Mouse (Mus musculus) gonadal fat pad, adult 2 months (tissue): ENCODE data around the gene Mettl17. TPM values are rescaled to one million over a fixed set of nuclear protein-coding genes. Genes with fewer than 3 reads are reported as not detected.
"Not testable (repeated sequence)": the region's sequence is repeated elsewhere in the genome, so short reads cannot be mapped to it uniquely, and the experiment has no call there.

Experiments
- DNase-seq: peaks from one replicate; pipeline ENCODE4 v3.0.0-alpha.2; 2012; ENCODE audit warnings: low read depth
- polyA plus RNA-seq: library from polyadenylated mRNA; depleted of rRNA; stranded (reverse); fragments of >200 nt; gene quantifications from 2 replicates; pipeline ENCODE4 v1.2.3, GENCODE M21; 2012; rRNA removed

Mettl17 gene
- polyA plus RNA-seq = 30.5 and 32.8 TPM in 2 replicates

DNA sequence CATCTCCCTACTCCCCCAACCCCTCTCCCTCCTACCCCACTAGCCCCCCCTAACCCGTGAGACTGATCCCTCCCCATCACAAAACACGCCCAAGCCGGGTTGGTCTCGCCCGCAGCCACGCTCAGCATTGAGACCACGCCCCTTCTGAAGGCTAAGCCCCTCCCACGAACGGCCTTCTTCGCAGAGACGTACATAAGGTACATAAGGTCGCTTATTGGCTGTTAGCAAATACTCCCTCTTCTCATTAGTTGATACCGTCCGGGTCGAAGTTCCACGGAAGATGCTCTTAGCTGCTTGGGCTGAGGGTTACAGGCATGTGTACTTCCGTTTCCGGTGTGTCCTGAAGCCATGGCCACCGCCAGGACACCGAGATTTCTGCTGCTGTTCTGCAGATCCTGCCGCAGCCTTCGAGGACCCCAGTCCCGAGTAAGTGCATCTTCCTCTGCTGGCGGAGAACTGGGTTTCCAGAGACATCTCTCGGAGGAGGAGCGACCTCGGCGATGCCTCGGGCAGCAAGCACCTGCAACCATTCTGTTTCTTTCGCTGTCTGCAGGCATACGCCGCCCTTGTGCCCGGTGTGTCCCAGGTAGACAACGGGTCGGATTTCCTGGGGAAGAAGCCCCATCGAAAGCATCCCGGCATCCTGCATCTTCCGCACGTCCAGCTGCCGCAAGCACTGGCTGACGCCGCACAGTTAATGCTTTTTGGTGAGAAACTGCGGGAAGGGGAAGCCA is at the start of gene Mettl17:
TSS of gene Mettl17 (plus strand) at position 245 of the 734 bp plus-strand sequence.
- peak; percentile 85 for DNase-seq

DNA sequence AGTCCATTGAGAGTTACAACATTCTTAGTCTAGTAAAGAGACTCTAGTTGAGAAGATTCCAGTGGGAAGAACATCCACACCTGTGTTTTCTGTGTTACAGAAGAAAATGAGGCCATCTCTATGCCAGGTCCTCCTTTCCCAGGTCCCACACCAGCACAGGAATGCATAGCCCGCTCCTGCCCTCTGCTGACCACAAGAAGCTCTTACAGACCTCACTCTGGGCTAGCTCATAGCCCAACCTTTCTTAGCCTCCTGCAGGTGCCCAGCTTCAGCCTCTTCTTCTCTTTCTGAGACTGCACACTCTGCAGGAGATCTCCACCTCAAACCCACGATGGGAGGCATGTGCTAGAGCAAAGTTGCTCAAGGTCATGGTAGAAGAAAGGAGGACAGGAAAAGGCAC is 46.2 kb upstream of the Mettl17 start:
- not testable (repeated sequence) for DNase-seq

GRCm38 (mm10) chr14:51842250-51842649 is 42.4 kb upstream of the Mettl17 start:
- DNase-seq = no peak

GRCm38 (mm10) chr14:51842781-51843180 is 41.9 kb upstream of the Mettl17 start:
- no peak for DNase-seq

GRCm38 (mm10) chr14:51843882-51844281 is 40.8 kb upstream of the Mettl17 start:
- DNase-seq = no peak

GRCm38 (mm10) chr14:51846566-51846965 is 38.1 kb upstream of the Mettl17 start:
- DNase-seq = no peak

GRCm38 (mm10) chr14:51851006-51851405 is 33.6 kb upstream of the Mettl17 start:
- not testable (repeated sequence) for DNase-seq

GRCm38 (mm10) chr14:51853399-51853798 is 31.2 kb upstream of the Mettl17 start, which contains the start of gene Ear6:
Ear6 (plus strand) TSS chr14:51853699.
- no peak for DNase-seq

DNA sequence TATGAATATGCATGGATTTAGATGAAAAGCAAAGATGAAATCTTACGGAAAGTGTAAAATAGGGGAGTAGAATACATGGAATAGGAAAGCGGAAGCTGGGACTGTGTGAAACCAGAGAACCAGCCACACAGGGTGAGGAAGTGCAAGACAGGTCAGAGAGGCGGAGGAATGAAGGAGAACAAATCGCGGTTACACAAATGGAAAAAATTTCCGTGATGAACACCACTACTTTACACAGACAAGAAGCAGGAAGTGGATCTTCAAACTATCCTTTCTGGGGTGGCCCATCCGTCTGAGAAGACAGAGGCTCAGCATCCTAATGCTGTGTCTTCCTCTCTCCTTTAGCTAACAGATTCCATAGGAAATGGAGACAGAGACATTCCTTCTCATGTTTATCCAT is 29.4 kb upstream of the Mettl17 start:
- DNase-seq = not testable (repeated sequence)

GRCm38 (mm10) chr14:51863603-51864002 is 21.0 kb upstream of the Mettl17 start:
- DNase-seq = not testable (repeated sequence)

DNA sequence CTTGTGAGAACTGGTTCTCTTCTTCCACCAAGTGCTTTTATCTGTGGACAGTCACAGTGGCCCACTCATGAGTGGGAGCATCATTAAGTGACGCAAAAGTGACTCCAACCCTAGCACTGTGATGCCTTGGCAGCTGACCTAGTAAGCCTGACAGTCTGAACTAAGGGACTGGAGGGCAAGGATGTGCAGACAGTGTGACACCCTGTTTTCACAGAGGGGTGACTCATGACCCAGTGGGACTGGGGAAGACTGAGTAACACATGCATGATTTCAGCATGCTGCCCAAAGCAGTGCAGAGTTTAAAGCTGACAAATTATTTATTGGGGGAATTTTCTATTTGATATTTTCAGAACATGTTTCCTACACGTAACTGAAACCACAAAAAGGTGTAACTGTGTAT is 13.9 kb upstream of the Mettl17 start:
- DNase-seq = no peak

GRCm38 (mm10) chr14:51871741-51872140 is 12.9 kb upstream of the Mettl17 start:
- DNase-seq = no peak

DNA sequence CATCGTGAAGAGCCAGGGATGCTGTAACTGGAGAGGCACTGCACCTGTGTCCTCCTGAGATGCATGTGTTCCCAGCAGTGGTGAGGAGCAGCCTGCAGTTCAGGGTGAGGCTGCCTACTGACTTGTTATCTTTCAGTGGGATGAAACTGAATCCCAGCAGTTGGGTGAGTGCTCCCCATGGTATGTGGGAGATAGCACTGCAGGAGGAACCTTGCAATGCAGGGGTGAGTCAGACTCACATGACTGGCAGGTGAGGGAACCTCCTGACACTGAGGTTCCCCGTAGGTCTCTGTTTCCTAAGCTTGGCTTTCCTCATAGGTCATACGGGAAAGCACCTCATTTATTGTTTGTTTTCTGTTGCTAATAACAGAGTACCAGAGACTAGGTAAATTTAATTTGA is 7.1 kb upstream of the Mettl17 start:
- DNase-seq = no peak

- no peak for DNase-seq
Observed at GRCm38 (mm10) chr14:51883527-51884030, 1.1 kb upstream of the Mettl17 start.

DNA sequence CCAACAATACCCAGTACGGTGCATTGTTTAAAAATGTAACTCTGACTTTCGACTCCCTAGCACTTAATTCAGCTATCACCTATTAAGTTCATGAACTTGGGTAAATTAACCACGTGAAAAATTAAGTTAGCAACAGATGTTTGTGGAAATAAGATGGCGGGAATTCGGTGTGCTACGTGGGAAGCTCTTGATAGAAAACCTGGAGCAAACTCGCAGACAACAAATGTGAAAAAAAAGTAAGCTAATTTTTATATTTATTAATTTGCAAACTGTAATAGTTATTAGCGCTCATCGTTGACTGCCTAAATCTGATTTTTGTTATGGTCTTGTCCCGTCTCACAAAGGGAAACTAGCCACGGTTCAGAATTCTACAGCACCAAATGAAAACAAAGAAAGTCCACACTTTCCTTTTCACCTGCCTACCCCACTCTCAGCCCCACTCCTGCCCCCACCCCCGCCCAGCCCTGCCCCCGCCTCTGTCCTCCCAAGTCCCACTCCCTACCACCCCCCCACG is 554 bp upstream of the Mettl17 start:
- no peak for DNase-seq

- DNase-seq = no peak
Observed at GRCm38 (mm10) chr14:51886051-51886450, 1.4 kb downstream of the Mettl17 start.

- no peak for DNase-seq
Observed at GRCm38 (mm10) chr14:51889833-51890232, 5.2 kb downstream of the Mettl17 start.

DNA sequence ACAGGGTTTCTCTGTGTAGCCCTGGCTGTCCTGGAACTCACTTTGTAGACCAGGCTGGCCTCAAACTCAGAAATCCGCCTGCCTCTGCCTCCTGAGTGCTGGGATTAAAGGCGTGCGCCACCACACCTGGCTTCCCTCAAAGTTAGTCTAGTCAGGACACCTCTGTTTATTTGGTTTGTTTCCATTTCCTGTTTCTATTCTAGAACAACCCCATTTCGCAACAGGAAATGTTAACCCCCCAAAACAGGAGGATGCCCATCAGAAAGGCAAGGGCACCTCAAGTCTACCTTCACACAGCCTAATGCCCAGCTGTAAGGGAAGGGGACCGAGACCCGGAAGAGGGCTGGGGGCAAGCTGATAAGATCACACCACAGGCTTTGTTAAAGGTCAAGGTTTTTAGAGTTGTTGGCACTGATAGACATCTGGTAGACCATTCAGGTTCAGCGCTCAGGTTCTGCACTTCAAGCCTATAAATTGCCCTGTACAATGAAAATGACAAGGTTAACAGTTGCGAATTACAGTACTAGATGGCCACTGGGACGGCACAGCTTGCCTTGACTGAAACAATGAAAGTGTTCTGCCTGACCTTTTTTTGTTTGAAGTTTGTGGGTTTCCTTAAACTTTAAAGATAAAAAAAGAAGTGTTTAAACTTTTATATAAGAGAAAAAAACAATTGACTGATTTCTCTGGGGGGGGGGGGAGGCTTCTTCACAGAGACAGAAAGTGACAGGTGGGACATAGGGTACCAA is 7.7 kb downstream of the Mettl17 start, which contains the start of gene Slc39a2:
TSS of gene Slc39a2 (plus strand) at position 699 of the 749 bp plus-strand sequence.
- no peak for DNase-seq

DNA sequence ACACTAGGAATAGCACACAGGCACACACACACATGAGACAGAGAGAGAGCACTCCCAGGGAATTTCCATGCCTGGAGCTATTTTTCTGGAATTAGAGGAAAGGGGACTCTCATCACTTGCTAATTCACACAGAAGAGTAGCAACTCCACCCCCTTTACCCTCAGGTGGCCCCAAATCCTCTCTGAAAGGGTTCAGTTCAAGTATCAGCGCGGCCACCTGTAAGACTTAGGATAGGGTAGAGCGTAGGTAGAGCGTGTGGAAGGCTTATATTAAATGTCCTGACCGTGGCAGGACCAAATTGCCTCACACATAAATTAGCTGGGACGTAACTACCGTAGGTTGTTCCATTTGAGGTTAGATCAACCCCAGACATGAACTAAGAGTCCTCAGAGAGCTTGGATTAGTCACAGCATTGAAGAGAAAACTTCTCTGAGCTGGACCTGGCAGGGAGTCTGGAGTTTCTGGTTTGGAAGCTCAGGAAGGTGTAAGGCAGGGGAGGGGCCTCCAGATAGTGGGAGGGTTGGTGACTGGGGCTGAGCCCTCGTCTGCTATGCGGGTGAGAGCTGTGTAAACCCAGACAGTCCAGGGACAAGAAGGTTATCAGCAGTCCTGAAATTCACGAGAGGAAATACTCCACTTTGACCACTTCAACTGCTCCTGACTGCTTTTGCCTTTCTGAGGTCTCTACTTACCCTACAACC is 8.6 kb downstream of the Mettl17 start:
- peak; percentile 88 for DNase-seq

GRCm38 (mm10) chr14:51893809-51894208 is 9.2 kb downstream of the Mettl17 start:
- DNase-seq = no peak

DNA sequence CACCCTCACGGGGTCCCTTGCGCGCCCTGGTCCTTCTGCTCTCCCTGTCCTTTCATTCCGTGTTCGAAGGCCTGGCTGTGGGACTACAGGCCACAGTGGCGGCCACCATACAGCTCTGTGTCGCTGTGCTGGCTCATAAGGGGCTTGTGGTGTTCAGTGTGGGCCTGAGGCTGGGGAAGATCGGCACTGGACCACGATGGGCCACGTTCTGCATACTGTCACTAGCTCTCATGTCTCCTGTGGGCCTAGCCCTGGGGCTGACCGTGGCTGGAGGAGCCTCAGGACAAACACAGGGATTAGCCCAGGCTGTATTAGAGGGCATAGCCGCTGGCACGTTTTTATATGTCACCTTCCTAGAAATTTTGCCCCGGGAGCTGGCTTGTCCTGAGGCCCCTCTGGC is 10.4 kb downstream of the Mettl17 start:
- DNase-seq = no peak

DNA sequence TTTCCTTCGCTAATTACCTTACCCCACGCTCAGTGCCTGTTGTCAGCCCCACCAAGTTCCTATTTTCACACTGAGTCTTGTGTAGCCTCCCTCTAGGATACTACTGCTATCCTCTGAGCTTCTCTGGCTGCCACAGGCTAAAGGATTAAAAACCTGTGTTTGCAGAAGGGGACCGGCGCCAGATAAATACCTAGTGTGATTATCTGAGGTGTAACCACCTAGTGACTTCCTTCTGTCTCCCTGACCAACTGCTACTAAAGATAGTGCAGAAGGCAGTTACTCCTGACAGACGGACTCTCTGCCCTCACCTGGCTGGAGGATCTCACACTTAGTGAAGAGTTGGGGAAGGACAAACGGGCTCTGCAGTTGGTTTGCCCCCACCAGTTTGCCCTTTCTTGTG is 11.4 kb downstream of the Mettl17 start:
- DNase-seq = no peak
